Mouse (Mus musculus) kidney, adult 10 weeks (tissue): ENCODE data around the gene Mab21l2. TPM values are rescaled to one million over a fixed set of nuclear protein-coding genes. Genes with fewer than 3 reads are reported as not detected.

Experiments used
- polyA plus RNA-seq: library from polyadenylated mRNA; stranded (reverse); fragments of 350-450 nt; fragmentation: Illumina TruSeq; extraction: RNeasy Lipid Tissue Mini Kit (QIAGEN cat#74804); gene quantifications from one replicate; pipeline ENCODE4 v1.2.3, GENCODE M21; 2014; ENCODE audit warnings: low read depth, low replicate concordance

Mab21l2 gene
- not detected for polyA plus RNA-seq

GRCm38 (mm10) chr3:86548091-86549015 is at the start of gene Mab21l2:
Mab21l2 (minus strand) TSS chr3:86548629.

